Mouse (Mus musculus) lung, embryonic 15.5 days (tissue): ENCODE data around the gene Twsg1. TPM values are rescaled to one million over a fixed set of nuclear protein-coding genes. Genes with fewer than 3 reads are reported as not detected.
"Not testable (repeated sequence)": the region's sequence is repeated elsewhere in the genome, so short reads cannot be mapped to it uniquely, and the experiment has no call there.

ENCODE experiments used
- ATAC-seq: fragments of 200-750 bp; cut with Nextera tagmentation; 2 replicates; pipeline ENCODE4 v1.8.0; 2017; ENCODE audit warnings: moderate number of reproducible peaks, borderline replicate concordance; ENCODE audit not compliant: low FRiP score, low TSS enrichment; ENCODE audit errors: extremely low read depth
- H3K27ac ChIP-seq: fragments of 300-500 bp; sonication (generic); 2 replicates; pipeline ENCODE4 v1.5.1; 2015; ENCODE audit warnings: moderate library complexity, mild to moderate bottlenecking, inconsistent platforms
- H3K27me3 ChIP-seq: fragments of 300-500 bp; sonication (generic); 2 replicates; pipeline ENCODE4 v1.6.1; 2015; ENCODE audit warnings: inconsistent platforms
- H3K36me3 ChIP-seq: fragments of 300-500 bp; sonication (generic); 2 replicates; pipeline ENCODE4 v1.6.1; 2015; ENCODE audit warnings: inconsistent platforms
- H3K4me1 ChIP-seq: fragments of 300-500 bp; sonication (generic); 2 replicates; pipeline ENCODE4 v1.6.1; 2015; ENCODE audit warnings: inconsistent platforms
- H3K4me2 ChIP-seq: fragments of 300-500 bp; sonication (generic); 2 replicates; pipeline ENCODE4 v1.6.1; 2015; ENCODE audit warnings: inconsistent platforms, mild to moderate bottlenecking, moderate library complexity
- H3K4me3 ChIP-seq: fragments of 300-500 bp; sonication (generic); 2 replicates; pipeline ENCODE4 v1.5.1; 2015; ENCODE audit warnings: mild to moderate bottlenecking, inconsistent platforms
- H3K9ac ChIP-seq: fragments of 300-500 bp; sonication (generic); 2 replicates; pipeline ENCODE4 v1.6.1; 2015; ENCODE audit warnings: inconsistent platforms
- H3K9me3 ChIP-seq: fragments of 300-500 bp; sonication (generic); 2 replicates; pipeline ENCODE4 v1.6.1; 2016; ENCODE audit warnings: inconsistent platforms
- WGBS: fragments of 180-500 bp; shearing (Covaris S2); methylation state at CpG from one replicate; pipeline ENCODE4 v1.1.7; 2015; 5-methylcytosine and 5-hydroxymethylcytosine counted together
- polyA plus RNA-seq: library from polyadenylated mRNA; unstranded; fragments of >200 nt; fragmentation: Nextera tagmentation; extraction: Ambion mirVana; gene quantifications from 2 replicates; pipeline ENCODE4 v1.2.1, GENCODE M21; 2015

Gene Twsg1
- 128 and 130 TPM in 2 replicates for polyA plus RNA-seq

- Histone ChIP-seq H3K9ac (peak within 1 kb of the TSS; percentile 96), H3K27me3 (no peaks in the 10 kb centered on the region), H3K27ac (peak within 1 kb of the TSS; percentile 93), H3K4me3 (peak within 1 kb of the TSS; percentile 94), H3K9me3 (no peaks in the 10 kb centered on the region), H3K4me1 (peaks cover 13% of the 10 kb centered on the region), H3K36me3 (0 out of 2 replicates have a peak, but pooled peaks cover 10% of the 10 kb centered on the region), H3K4me2 (peak within 1 kb of the TSS; percentile 66)
- WGBS: under 1% methylated on average over 74 of the region's 87 CpGs
- ATAC-seq: peak; percentile 98
Measured at GRCm38 (mm10) chr17:65950622-65951404, at the start of gene Twsg1. Gene Twsg1, minus strand, starts transcription at chr17:65951226.

DNA sequence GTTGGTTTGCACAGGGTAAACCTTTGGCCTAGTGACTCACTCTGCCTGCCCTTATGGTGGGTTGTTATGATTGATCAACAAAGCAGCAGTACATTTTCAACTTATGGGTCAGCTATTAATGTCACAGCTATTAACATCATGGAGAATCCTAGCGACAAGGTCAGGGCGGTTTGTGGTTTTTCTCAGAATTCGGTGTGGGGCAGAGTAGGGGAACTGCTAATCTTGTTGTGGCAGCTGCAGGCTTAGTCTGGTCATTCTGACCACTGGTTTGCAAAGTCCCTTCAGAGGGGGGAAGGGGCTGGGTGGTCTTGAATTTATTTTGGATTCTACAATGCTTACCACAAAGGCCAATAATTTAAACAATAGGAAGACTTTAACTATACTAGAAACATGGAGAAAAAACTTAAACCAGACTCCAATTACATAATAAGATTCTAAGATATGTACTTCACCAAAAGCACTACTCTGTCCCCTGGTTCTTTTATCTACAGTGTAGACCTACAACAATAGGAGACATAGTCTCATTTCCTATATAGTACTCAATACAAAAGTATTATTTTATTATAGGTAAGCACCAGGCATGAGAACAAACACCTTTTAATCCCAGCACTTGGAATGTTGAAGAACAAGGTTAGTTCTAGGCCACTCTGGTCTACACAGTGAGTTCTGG lies 37.3 kb upstream of the Twsg1 start:
- no peak for ATAC-seq
- Histone ChIP-seq H3K4me1 (no peaks in the 10 kb centered on the region), H3K4me3 (no peak overlapping the region), H3K9me3 (no peaks in the 10 kb centered on the region), H3K27ac (no peak overlapping the region), H3K27me3 (no peaks in the 10 kb centered on the region), H3K36me3 (no peaks in the 10 kb centered on the region), H3K4me2 (no peak overlapping the region), H3K9ac (no peak overlapping the region)
- WGBS: 80% methylated on average over 3 of the region's 3 CpGs

DNA sequence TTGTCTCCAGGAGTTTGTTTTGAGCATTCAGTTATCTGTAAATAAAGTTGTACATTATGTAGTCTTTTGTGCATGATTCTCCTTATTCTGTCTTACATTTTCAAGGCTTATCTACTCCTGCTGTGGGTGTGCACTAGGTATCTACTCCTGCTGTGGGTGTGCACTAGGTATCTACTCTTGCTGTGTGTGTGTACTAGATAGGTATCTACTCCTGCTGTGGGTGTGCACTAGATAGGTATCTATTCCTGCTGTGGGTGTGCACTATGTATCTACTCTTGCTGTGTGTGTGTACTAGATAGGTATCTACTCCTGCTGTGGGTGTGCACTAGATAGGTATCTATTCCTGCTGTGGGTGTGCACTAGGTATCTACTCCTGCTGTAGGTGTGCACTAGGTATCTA lies 25.7 kb upstream of the Twsg1 start:
- H3K9ac ChIP-seq, H3K4me1 ChIP-seq, H3K27me3 ChIP-seq, H3K36me3 ChIP-seq, ATAC-seq, H3K4me2 ChIP-seq, H3K4me3 ChIP-seq, H3K27ac ChIP-seq, H3K9me3 ChIP-seq: not testable (repeated sequence)

DNA sequence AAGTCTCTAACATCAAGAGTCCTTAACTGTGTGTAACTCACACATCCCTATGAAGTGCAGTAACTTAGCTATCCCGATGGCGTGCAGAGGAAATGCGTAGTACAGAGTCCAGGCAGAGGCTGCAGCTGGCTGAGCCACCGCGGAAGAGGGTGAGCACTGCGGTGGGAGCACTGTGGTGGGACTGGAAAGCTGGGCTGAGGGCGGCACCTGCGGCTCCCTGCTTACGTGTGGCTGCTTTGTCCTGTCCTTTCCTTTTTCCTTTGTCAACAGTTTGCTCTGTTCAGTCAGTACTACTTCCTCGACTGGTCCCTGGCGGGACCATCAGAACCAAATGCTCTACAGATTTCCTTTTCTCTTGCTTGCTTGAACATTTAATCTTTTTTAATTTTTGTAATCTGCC lies 16.7 kb upstream of the Twsg1 start:
- no peaks in the 10 kb centered on the region for H3K27me3 ChIP-seq
- H3K9me3 ChIP-seq: no peaks in the 10 kb centered on the region
- H3K4me1 ChIP-seq: no peaks in the 10 kb centered on the region
- H3K27ac ChIP-seq: no peak overlapping the region
- H3K4me2 ChIP-seq: no peak overlapping the region
- no peaks in the 10 kb centered on the region for H3K36me3 ChIP-seq
- no peak overlapping the region for H3K4me3 ChIP-seq
- WGBS: 53% methylated on average over 11 of the region's 11 CpGs
- H3K9ac ChIP-seq: no peak overlapping the region
- no peak for ATAC-seq

DNA sequence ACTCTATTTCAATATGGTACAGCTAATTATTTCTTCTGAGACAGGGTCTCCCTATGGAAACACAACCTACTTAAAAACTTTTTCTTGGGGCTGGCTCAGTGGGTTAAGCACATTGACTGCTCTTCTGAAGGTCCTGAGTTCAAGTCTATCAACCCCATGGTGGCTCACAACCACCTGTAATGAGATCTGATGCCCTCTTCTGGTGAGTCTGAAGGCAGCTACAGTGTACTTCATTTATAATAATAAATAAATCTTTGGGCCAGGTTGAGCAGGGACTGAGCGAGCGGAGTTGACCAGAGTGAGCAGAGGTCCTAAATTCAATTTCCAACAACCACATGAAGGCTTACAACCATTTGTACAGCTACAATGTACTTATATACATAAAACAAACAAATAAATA lies 11.2 kb upstream of the Twsg1 start:
- WGBS: 95% methylated on average over 2 of the region's 2 CpGs
- H3K4me2 ChIP-seq: no peak overlapping the region

DNA sequence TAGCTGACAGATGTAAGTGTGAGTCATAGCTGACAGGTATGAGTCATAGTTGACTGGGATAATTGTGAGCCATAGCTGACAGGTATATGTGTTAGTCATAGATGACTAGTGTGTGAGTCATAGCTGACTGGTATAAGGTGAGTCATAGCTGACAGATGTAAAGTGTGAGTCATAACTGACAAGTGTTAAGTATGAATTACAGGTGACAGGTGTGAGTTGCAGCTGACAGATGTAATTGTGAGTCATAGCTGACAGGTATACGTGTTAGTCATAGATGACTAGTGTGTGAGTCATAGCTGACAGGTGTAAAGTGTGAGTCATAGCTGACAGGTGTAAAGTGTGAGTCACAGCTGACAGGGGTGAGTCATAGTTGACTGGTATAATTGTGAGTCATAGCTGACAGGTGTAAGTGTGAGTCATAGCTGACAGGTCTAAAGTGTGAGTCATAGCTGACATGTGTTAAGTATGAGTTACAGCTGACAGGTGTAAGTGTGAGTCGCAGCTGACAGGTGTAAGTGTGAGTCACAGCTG lies 10.6 kb upstream of the Twsg1 start:
- no peak for ATAC-seq
- no peaks in the 10 kb centered on the region for H3K36me3 ChIP-seq
- H3K27ac ChIP-seq: no peak overlapping the region
- H3K4me2 ChIP-seq: no peak overlapping the region
- no peaks in the 10 kb centered on the region for H3K27me3 ChIP-seq
- WGBS: 70% methylated on average over 2 of the region's 2 CpGs
- H3K9me3 ChIP-seq: no peaks in the 10 kb centered on the region
- no peak overlapping the region for H3K4me3 ChIP-seq
- no peak overlapping the region for H3K9ac ChIP-seq
- peaks cover 6% of the 10 kb centered on the region for H3K4me1 ChIP-seq

More for the DNA sequence above, 11.2 kb upstream of the Twsg1 start:
- no peak overlapping the region for H3K9ac ChIP-seq
- no peak overlapping the region for H3K27ac ChIP-seq
- no peaks in the 10 kb centered on the region for H3K27me3 ChIP-seq
- H3K9me3 ChIP-seq: no peaks in the 10 kb centered on the region
- 0 out of 2 replicates have a peak, but pooled peaks cover 2% of the 10 kb centered on the region for H3K4me1 ChIP-seq
- H3K36me3 ChIP-seq: no peaks in the 10 kb centered on the region
- no peak overlapping the region for H3K4me3 ChIP-seq
- ATAC-seq: no peak

GRCm38 (mm10) chr17:65959011-65959410 lies 8.0 kb upstream of the Twsg1 start:
- Histone ChIP-seq H3K4me3 (no peak overlapping the region), H3K27ac (no peak overlapping the region), H3K4me2 (no peak overlapping the region), H3K9ac (no peak overlapping the region), H3K4me1 (peaks cover 7% of the 10 kb centered on the region), H3K36me3 (no peaks in the 10 kb centered on the region), H3K27me3 (no peaks in the 10 kb centered on the region), H3K9me3 (no peaks in the 10 kb centered on the region)
- ATAC-seq: no peak
- 57% methylated on average over 3 of the region's 3 CpGs for WGBS

DNA sequence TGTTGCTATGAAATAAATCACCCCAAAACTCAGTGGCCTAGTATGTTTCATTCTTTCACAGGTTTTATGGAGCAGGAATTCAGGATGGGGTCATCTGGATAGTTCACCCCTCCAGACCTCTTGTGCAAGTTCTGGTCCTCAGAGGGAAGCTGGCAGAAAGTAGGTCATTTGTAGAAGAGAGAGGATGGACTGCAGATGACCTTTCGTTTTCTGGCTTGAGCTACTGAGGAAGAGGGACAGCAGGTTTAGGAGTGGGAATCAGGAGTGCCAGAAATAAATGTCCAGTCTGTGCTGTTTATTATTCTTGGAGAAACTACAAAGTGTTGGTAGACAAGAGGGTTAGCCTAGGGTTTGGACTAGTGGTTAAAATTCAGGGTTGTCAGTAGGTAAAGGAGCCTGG lies 7.3 kb upstream of the Twsg1 start:
- Histone ChIP-seq H3K4me3 (no peak overlapping the region), H3K27ac (no peak overlapping the region), H3K9ac (no peak overlapping the region), H3K4me1 (peaks cover 7% of the 10 kb centered on the region), H3K9me3 (no peaks in the 10 kb centered on the region), H3K36me3 (no peaks in the 10 kb centered on the region), H3K4me2 (no peak overlapping the region), H3K27me3 (no peaks in the 10 kb centered on the region)
- no peak for ATAC-seq
- 68% methylated on average over 1 of the region's 1 CpGs for WGBS

DNA sequence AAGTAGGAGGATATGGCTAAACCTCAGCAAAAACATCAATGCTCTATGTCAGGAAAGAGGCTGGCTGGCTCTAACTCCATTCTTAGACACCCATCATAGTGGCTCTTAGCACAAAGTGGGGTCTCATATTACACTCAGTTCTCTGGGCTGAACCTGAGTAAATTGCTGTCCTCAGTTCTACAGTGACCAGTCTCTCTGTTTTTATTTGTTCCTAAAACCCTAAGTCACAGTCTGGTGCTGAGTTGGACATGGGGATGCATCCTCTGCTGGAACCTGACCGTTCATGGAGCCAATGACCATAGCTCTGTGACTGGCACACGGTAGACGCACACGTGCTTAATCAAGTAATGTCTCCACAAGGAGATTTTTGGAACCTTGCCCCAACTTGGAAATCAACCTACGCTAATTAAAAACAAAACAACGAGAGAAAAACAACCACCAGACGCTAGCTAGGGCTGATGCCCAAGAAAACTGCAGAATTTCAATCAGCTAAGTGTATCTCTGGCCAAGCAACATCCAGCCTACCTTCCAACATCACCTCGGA lies 6.8 kb upstream of the Twsg1 start:
- no peaks in the 10 kb centered on the region for H3K9me3 ChIP-seq
- H3K27ac ChIP-seq: peak overlapping the region; percentile 69
- H3K27me3 ChIP-seq: no peaks in the 10 kb centered on the region
- H3K36me3 ChIP-seq: no peaks in the 10 kb centered on the region
- H3K4me2 ChIP-seq: no peak overlapping the region
- peaks cover 7% of the 10 kb centered on the region for H3K4me1 ChIP-seq
- ATAC-seq: peak; percentile 21; the same call in 1 of the 2 replicates
- WGBS: 79% methylated on average over 8 of the region's 8 CpGs
- H3K9ac ChIP-seq: no peak overlapping the region
- H3K4me3 ChIP-seq: no peak overlapping the region

GRCm38 (mm10) chr17:65956993-65957781 lies 6.2 kb upstream of the Twsg1 start:
- H3K27me3 ChIP-seq: no peaks in the 10 kb centered on the region
- 41% methylated on average over 14 of the region's 14 CpGs for WGBS
- peaks cover 7% of the 10 kb centered on the region for H3K4me1 ChIP-seq
- no peaks in the 10 kb centered on the region for H3K9me3 ChIP-seq
- H3K9ac ChIP-seq: no peak overlapping the region
- no peaks in the 10 kb centered on the region for H3K36me3 ChIP-seq
- peak; percentile 82 for ATAC-seq
- H3K4me2 ChIP-seq: no peak overlapping the region
- H3K27ac ChIP-seq: peak overlapping the region; percentile 69
- H3K4me3 ChIP-seq: no peak overlapping the region

DNA sequence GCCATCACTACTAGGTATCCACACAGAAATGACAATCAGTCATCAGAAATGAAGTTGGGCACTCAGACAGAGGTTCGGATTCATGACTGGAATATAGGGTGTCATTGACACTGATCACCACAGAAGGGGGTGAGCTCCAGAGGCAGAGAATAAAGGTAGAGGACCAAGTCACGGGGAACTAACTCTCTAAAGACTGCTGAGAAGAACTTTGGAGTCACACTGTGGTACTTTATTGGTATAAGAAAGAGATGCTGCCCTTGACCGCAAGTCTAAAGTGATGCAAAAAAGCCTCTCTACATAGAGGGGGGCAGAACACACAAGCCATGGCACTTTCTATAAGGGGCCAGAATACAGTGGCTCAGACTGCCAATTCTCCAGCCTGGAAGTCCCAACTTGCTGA lies 5.1 kb upstream of the Twsg1 start:
- H3K4me2 ChIP-seq: no peak overlapping the region
- H3K36me3 ChIP-seq: no peaks in the 10 kb centered on the region
- peaks cover 9% of the 10 kb centered on the region for H3K4me1 ChIP-seq
- WGBS: 88% methylated on average over 3 of the region's 3 CpGs
- no peak overlapping the region for H3K4me3 ChIP-seq
- no peak overlapping the region for H3K9ac ChIP-seq
- no peak overlapping the region for H3K27ac ChIP-seq
- no peak for ATAC-seq
- H3K9me3 ChIP-seq: no peaks in the 10 kb centered on the region
- H3K27me3 ChIP-seq: no peaks in the 10 kb centered on the region
